Mouse (Mus musculus) spleen, postnatal 10 days (tissue): Measurements from ENCODE around the gene Gpld1.

Source experiments
- DNase-seq, 2 experiments: peaks; one replicate each; pipeline ENCODE4 v3.0.0; 2021 to 2022; ENCODE audit warnings: low spot score in 2 of 2

Gene Gpld1

GRCm38 (mm10) chr13:25020540-25020892, 77.6 kb downstream of the Gpld1 start:
- DNase-seq, result peak in 1 of 2 experiments; percentile 33

- no peak for DNase-seq
Measured at GRCm38 (mm10) chr13:25022386-25022785, 79.4 kb downstream of the Gpld1 start.

- DNase-seq, result no peak
Measured at GRCm38 (mm10) chr13:25023129-25023528, 80.2 kb downstream of the Gpld1 start.

GRCm38 (mm10) chr13:25024655-25025054, 81.7 kb downstream of the Gpld1 start:
- peak in 1 of 2 experiments; percentile 67 for DNase-seq

GRCm38 (mm10) chr13:25026409-25027113, 83.6 kb downstream of the Gpld1 start:
- no peak for DNase-seq

- no peak for DNase-seq
Measured at GRCm38 (mm10) chr13:25027114-25027425, 84.1 kb downstream of the Gpld1 start.

- DNase-seq, result no peak
Measured at GRCm38 (mm10) chr13:25039488-25039887, 96.5 kb downstream of the Gpld1 start.
